Mouse (Mus musculus) limb, embryonic 12.5 days (tissue): ENCODE results near the gene Polg2. TPM values are rescaled to one million over a fixed set of nuclear protein-coding genes. Genes with fewer than 3 reads are reported as not detected.
A peak's percentile ranks its signal among the peaks of the same experiment; 100 is the strongest.
"Not testable (repeated sequence)": the region's sequence is repeated elsewhere in the genome, so short reads cannot be mapped to it uniquely, and the experiment has no call there.

Experiments
- ATAC-seq: fragments of 200-750 bp; cut with Nextera tagmentation; 2 replicates; pipeline ENCODE4 v1.8.0; 2017; ENCODE audit warnings: low read depth, moderate TSS enrichment; ENCODE audit not compliant: insufficient number of reproducible peaks, insufficient read depth, low FRiP score, low TSS enrichment
- H3K27ac ChIP-seq: fragments of 300-500 bp; sonication (generic); 2 replicates; pipeline ENCODE4 v1.5.1; 2016; ENCODE audit warnings: mild to moderate bottlenecking, moderate library complexity
- H3K27me3 ChIP-seq: fragments of 300-500 bp; sonication (generic); 2 replicates; pipeline ENCODE4 v1.6.1; 2016; ENCODE audit warnings: mild to moderate bottlenecking, moderate library complexity
- H3K36me3 ChIP-seq: fragments of 300-500 bp; sonication (generic); 2 replicates; pipeline ENCODE4 v1.6.1; 2016; ENCODE audit warnings: mild to moderate bottlenecking, moderate library complexity
- H3K4me1 ChIP-seq: fragments of 300-500 bp; sonication (generic); replicated peaks from 2 replicates; pipeline ENCODE4 v1.6.1; 2016
- H3K4me2 ChIP-seq: fragments of 300-500 bp; sonication (generic); 2 replicates; pipeline ENCODE4 v1.6.1; 2016; ENCODE audit warnings: mild to moderate bottlenecking, moderate library complexity
- H3K4me3 ChIP-seq: fragments of 300-500 bp; sonication (generic); replicated peaks from 2 replicates; pipeline ENCODE4 v1.5.1; 2016; ENCODE audit warnings: mild to moderate bottlenecking
- H3K9ac ChIP-seq: fragments of 300-500 bp; sonication (generic); replicated peaks from 2 replicates; pipeline ENCODE4 v1.6.1; 2016; ENCODE audit warnings: mild to moderate bottlenecking, moderate library complexity
- H3K9me3 ChIP-seq: fragments of 300-500 bp; sonication (generic); 2 replicates; pipeline ENCODE4 v1.6.1; 2016; ENCODE audit warnings: mild to moderate bottlenecking, moderate library complexity
- WGBS: fragments of 180-500 bp; shearing (Covaris S2); methylation state at CpG from one replicate; pipeline ENCODE4 v1.1.7; 2016; 5-methylcytosine and 5-hydroxymethylcytosine counted together
- polyA plus RNA-seq: library from polyadenylated mRNA; unstranded; fragments of >200 nt; fragmentation: Nextera tagmentation; extraction: Ambion mirVana; gene quantifications from 2 replicates; pipeline ENCODE4 v1.2.1, GENCODE M21; 2016

Polg2 gene
- polyA plus RNA-seq, 1 experiment from 2014 or later = 14.8 TPM

GRCm38 (mm10) chr11:106817156-106817555 lies 37.8 kb upstream of the Polg2 start:
- no peak overlapping the region for H3K4me2 ChIP-seq
- no peak overlapping the region for H3K4me3 ChIP-seq
- H3K4me1 ChIP-seq = peaks cover 12% of the 10 kb centered on the region
- no peaks in the 10 kb centered on the region for H3K27me3 ChIP-seq
- no peak for ATAC-seq
- no peak overlapping the region; the same call in 1 of the 2 replicates for H3K27ac ChIP-seq
- peaks cover 92% of the 10 kb centered on the region for H3K36me3 ChIP-seq
- H3K9me3 ChIP-seq = no peaks in the 10 kb centered on the region
- H3K9ac ChIP-seq = no peak overlapping the region
- 89% methylated on average over 3 of the region's 3 CpGs for WGBS

- no peak overlapping the region for H3K4me2 ChIP-seq
- no peaks in the 10 kb centered on the region for H3K27me3 ChIP-seq
- WGBS = 86% methylated on average over 7 of the region's 7 CpGs
- no peak overlapping the region for H3K27ac ChIP-seq
- no peak overlapping the region for H3K4me3 ChIP-seq
- H3K4me1 ChIP-seq = peaks cover 12% of the 10 kb centered on the region
- H3K36me3 ChIP-seq = peaks cover 96% of the 10 kb centered on the region
- ATAC-seq = no peak
- H3K9ac ChIP-seq = no peak overlapping the region
- H3K9me3 ChIP-seq = no peaks in the 10 kb centered on the region
These were observed 37.0 kb upstream of the Polg2 start for GRCm38 (mm10) chr11:106816316-106816715.

DNA sequence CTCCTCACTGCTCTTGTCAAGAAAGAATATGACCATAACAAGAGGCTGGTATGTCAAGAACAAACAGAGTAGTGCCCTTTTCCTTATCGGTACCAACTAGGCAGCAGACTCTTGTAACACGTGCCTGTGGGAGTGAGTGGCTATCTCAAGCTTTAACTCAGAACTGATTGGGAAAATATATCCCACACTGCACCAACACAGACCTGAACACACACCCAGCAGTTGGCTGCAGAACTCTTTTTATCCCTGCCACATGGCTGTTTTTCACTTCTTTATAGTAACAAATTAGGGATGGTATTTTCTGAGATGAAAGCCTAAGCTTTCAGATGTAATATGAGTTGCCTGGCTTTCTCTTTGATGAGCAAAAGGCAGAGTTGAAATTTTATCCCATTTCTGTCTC lies 36.4 kb upstream of the Polg2 start:
- Histone ChIP-seq H3K36me3 (peaks cover 96% of the 10 kb centered on the region), H3K27ac (no peak overlapping the region), H3K9me3 (no peaks in the 10 kb centered on the region), H3K27me3 (no peaks in the 10 kb centered on the region), H3K4me2 (no peak overlapping the region), H3K4me1 (peaks cover 12% of the 10 kb centered on the region), H3K4me3 (no peak overlapping the region), H3K9ac (no peak overlapping the region)
- no peak for ATAC-seq
- WGBS = 86% methylated on average over 2 of the region's 2 CpGs

GRCm38 (mm10) chr11:106815331-106815730 lies 36.0 kb upstream of the Polg2 start:
- H3K4me2 ChIP-seq = no peak overlapping the region
- no peak overlapping the region for H3K4me3 ChIP-seq

DNA sequence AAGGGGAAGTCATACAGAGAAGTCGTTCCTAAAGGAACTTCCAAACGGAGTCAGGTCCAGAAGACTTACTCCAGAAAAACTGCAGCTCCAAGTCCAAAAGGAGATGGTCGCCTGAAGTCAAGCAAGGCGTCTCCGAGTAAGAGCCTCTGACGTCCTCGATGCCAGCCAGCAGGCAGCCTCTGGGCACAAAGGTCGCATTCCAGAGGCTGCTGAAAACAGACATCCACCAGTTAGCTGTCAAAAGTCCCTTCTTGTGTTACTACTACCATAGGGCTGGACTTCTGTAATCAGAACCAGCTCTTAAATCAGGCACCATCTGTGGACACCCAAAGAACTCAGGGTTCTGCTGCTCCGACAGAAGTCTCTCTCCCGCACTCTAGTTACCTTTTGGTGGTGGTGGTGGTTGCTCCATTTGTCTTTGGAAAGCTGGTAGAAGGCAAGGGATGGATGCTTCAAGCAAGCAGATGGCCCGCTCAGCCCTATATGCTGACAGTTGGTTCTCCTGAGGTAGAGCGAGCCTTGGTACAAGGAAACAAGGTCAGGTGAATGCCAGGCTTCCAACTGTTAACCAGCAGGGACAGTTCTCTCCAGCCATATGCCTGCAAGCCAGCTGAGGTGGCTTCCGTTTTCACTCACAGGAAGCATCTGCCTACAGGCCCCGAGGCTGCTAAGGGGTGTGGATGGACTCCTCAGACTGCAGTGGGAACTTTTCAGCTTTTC lies 35.4 kb upstream of the Polg2 start:
- 78% methylated on average over 14 of the region's 14 CpGs for WGBS
- no peak for ATAC-seq
- Histone ChIP-seq H3K27me3 (no peaks in the 10 kb centered on the region), H3K36me3 (peaks cover 98% of the 10 kb centered on the region), H3K4me2 (no peak overlapping the region), H3K9ac (no peak overlapping the region), H3K9me3 (no peaks in the 10 kb centered on the region), H3K4me3 (no peak overlapping the region), H3K27ac (no peak overlapping the region; the same call in 1 of the 2 replicates), H3K4me1 (peaks cover 12% of the 10 kb centered on the region)

More at GRCm38 (mm10) chr11:106815331-106815730, 36.0 kb upstream of the Polg2 start:
- Histone ChIP-seq H3K27ac (no peak overlapping the region; the same call in 1 of the 2 replicates), H3K27me3 (no peaks in the 10 kb centered on the region), H3K9ac (no peak overlapping the region), H3K36me3 (peaks cover 97% of the 10 kb centered on the region), H3K4me1 (peaks cover 12% of the 10 kb centered on the region), H3K9me3 (no peaks in the 10 kb centered on the region)
- 97% methylated on average over 2 of the region's 2 CpGs for WGBS
- no peak for ATAC-seq

- Histone ChIP-seq H3K27me3 (no peaks in the 10 kb centered on the region), H3K9me3 (no peaks in the 10 kb centered on the region), H3K4me2 (no peak overlapping the region), H3K4me3 (no peak overlapping the region), H3K27ac (no peak overlapping the region), H3K4me1 (no peaks in the 10 kb centered on the region), H3K36me3 (peaks cover 94% of the 10 kb centered on the region), H3K9ac (no peak overlapping the region)
- WGBS = 90% methylated on average over 7 of the region's 7 CpGs
- no peak for ATAC-seq
These were observed 33.2 kb upstream of the Polg2 start for GRCm38 (mm10) chr11:106812410-106813136.

- not testable (repeated sequence) for H3K9ac ChIP-seq, H3K4me2 ChIP-seq, H3K27ac ChIP-seq, H3K9me3 ChIP-seq, H3K4me1 ChIP-seq, H3K4me3 ChIP-seq, H3K27me3 ChIP-seq, ATAC-seq
- WGBS = 90% methylated on average over 1 of the region's 1 CpGs
- peaks cover 81% of the 10 kb centered on the region for H3K36me3 ChIP-seq
These were observed 28.1 kb upstream of the Polg2 start for GRCm38 (mm10) chr11:106807442-106807841.

DNA sequence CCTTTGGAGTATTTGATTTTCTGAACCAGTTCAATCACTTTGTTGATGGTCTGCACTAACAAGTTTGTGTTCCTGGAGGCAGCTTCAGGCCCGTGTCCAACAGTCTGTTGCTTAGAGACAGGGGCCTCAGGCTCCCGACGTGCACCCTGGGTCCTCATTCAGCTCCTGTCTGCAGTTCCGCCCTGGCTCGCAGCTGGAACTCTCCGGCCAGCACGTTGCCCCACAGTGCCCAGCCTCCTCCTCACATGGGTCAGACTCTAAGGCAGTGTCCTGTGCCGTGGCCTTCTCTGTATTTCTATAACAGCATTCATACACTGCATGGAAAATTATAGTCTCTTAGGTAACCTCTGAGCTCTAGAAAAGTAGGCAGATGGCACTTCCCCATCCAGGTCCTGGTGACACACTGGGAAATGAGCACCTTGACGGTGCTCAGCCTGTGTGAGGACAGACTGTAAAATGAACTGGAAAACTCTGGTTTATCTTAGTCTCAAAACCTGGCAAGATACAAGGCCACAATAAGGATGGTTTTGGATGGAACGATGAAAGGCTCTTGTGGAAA lies 22.8 kb upstream of the Polg2 start:
- H3K9ac ChIP-seq = no peak overlapping the region
- no peak overlapping the region for H3K4me2 ChIP-seq
- WGBS = 90% methylated on average over 10 of the region's 10 CpGs
- no peaks in the 10 kb centered on the region for H3K27me3 ChIP-seq
- no peaks in the 10 kb centered on the region for H3K4me1 ChIP-seq
- no peak for ATAC-seq
- H3K9me3 ChIP-seq = 0 out of 2 replicates have a peak, but pooled peaks cover 6% of the 10 kb centered on the region
- H3K27ac ChIP-seq = no peak overlapping the region
- no peak overlapping the region for H3K4me3 ChIP-seq
- peaks cover 88% of the 10 kb centered on the region for H3K36me3 ChIP-seq

DNA sequence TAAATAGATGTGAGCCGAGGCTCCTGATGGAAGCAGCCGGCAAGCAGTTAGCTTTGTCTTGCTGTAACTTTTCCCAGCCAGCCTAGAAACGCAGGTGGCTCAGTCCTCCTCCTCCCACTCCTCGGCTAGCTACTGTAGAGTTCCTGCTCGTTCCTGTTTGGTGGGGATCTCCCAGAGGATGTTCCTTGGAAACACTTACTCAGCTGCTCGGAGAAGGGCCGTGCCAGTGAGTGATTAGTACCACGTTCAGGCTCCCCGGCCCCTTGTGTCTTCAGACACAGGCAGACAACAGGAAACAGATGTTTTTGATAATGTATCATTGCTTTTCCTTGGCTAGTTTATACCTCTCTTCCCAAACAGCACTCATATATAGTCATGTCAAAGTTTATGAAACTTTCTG lies 16.3 kb upstream of the Polg2 start:
- 0 out of 2 replicates have a peak, but pooled peaks cover 6% of the 10 kb centered on the region for H3K9me3 ChIP-seq
- WGBS = 32% methylated on average over 9 of the region's 9 CpGs
- H3K27me3 ChIP-seq = no peaks in the 10 kb centered on the region
- peak overlapping the region; percentile 36; the same call in 1 of the 2 replicates for H3K27ac ChIP-seq
- ATAC-seq = no peak
- no peaks in the 10 kb centered on the region; the same call in 1 of the 2 replicates for H3K4me1 ChIP-seq
- H3K36me3 ChIP-seq = peaks cover 82% of the 10 kb centered on the region
- H3K4me2 ChIP-seq = no peak overlapping the region
- H3K4me3 ChIP-seq = no peak overlapping the region
- H3K9ac ChIP-seq = no peak overlapping the region

GRCm38 (mm10) chr11:106793846-106794245 lies 14.5 kb upstream of the Polg2 start:
- Histone ChIP-seq H3K27me3 (no peaks in the 10 kb centered on the region), H3K9ac (no peak overlapping the region), H3K4me1 (no peaks in the 10 kb centered on the region; the same call in 1 of the 2 replicates), H3K9me3 (0 out of 2 replicates have a peak, but pooled peaks cover 6% of the 10 kb centered on the region), H3K4me3 (no peak overlapping the region), H3K4me2 (no peak overlapping the region), H3K27ac (no peak overlapping the region), H3K36me3 (peaks cover 64% of the 10 kb centered on the region)
- no peak for ATAC-seq
- WGBS = 72% methylated on average over 4 of the region's 4 CpGs

- no peak for ATAC-seq
- H3K9ac ChIP-seq = peak overlapping the region; percentile 100
- H3K4me1 ChIP-seq = peaks cover 14% of the 10 kb centered on the region
- no peaks in the 10 kb centered on the region for H3K9me3 ChIP-seq
- H3K27ac ChIP-seq = peak overlapping the region; percentile 99
- WGBS = 0% methylated on average over 6 of the region's 6 CpGs
- no peaks in the 10 kb centered on the region for H3K27me3 ChIP-seq
- peak overlapping the region; percentile 73 for H3K4me2 ChIP-seq
- H3K36me3 ChIP-seq = peaks cover 46% of the 10 kb centered on the region
- H3K4me3 ChIP-seq = peak overlapping the region; percentile 91
These were observed 10.3 kb upstream of the Polg2 start for GRCm38 (mm10) chr11:106789649-106790048.
